Mouse (Mus musculus): ENCODE data around the gene Kbtbd4. TPM values are rescaled to one million over a fixed set of nuclear protein-coding genes. Genes with fewer than 3 reads are reported as not detected.

The Kbtbd4 gene
- total and polyA plus RNA-seq, 3 experiments: 19.5 to 21.7 (median 20.5) TPM

DNA sequence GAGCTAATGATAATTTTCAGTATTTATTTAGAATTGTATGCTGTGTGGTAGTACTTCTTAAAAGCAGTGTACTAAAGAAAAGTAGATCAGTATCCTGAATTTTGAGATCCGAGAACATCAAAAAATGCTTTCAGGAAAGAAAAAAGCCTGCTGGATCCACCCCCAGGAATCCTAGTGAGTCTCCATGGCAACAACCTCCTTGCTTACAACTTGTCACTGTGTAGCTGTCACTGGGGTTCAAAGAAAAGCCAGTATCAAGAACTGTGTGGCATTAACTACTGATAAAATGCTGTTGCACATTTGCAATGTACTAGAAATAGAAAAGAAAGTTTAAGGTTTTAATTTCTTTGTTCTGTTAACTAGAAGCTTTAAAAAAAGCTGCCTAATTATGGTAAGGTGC is 51.5 kb downstream of the Kbtbd4 start:
- dilution Hi-C loops (cut with MboI; ENCODE audit: extremely low pct_ligation_motif_present, extremely low pct_unique_long_range_greater_than_20kb, low sequenced_read_pairs) (no loop called here), in situ Hi-C loops (cut with MboI; ENCODE audit: low pct_ligation_motif_present, low pct_unique_long_range_greater_than_20kb, low sequenced_read_pairs) (no loop called here)
- Histone ChIP-seq H3K27me3 (replicated peaks) (no peaks in the 10 kb centered on the region), H3K4me3 (replicated peaks in 1 of 3; ENCODE audit: low read depth in 2 of 3, low read length in 2 of 3, poor library complexity in 1 of 3) (no peak overlapping the region), H3K36me3 (replicated peaks in 1 of 2; ENCODE audit: control insufficient read depth in 1 of 2, insufficient read depth in 1 of 2, low read length in 1 of 2) (peaks cover 2 to 49% of the 10 kb centered on the region in 2 experiments), H3K4me1 (ENCODE audit: control insufficient read depth in 1 of 2, insufficient read depth in 2 of 2) (no peaks in the 10 kb centered on the region; a peak in 1 of 4 replicates), H3K9ac (ENCODE audit: insufficient read depth, low read depth) (no peak overlapping the region), H3K27ac (ENCODE audit: insufficient read depth, low read depth) (no peak overlapping the region), H3K4me2 (ENCODE audit: insufficient read depth, low read depth, poor library complexity, severe bottlenecking) (no peak overlapping the region), H3K79me2 (replicated peaks; ENCODE audit: control insufficient read depth, extremely low read depth, insufficient read depth, poor library complexity, severe bottlenecking) (peaks cover 68% of the 10 kb centered on the region), H3K9me3 (replicated peaks; ENCODE audit: low read length) (no peaks in the 10 kb centered on the region)
- no peak for DNase-seq (ENCODE audit: extremely low read depth)
- TF ChIP-seq BHLHE40 (IDR thresholded peaks at IDR 0.05; ENCODE audit: low read depth, low read length) (no peak), MEF2A (IDR thresholded peaks at IDR 0.05; ENCODE audit: borderline replicate concordance, low read depth, low read length) (no peak), USF1 (IDR thresholded peaks at IDR 0.05; ENCODE audit: low read depth, low read length) (no peak), TCF12 (IDR thresholded peaks at IDR 0.05; ENCODE audit: low read depth, low read length) (no peak), ZC3H11A (IDR thresholded peaks at IDR 0.05; ENCODE audit: low read depth, low read length) (no peak), JUN (IDR thresholded peaks at IDR 0.05; ENCODE audit: insufficient read depth, low read depth, low read length) (no peak), NRF1 (IDR thresholded peaks at IDR 0.05; ENCODE audit: low read depth, low read length) (no peak), MAZ (IDR thresholded peaks at IDR 0.05; ENCODE audit: low read depth, low read length) (no peak), CTCF (conservative IDR thresholded peaks at IDR 0.05 in 1 of 2, IDR thresholded peaks at IDR 0.05 in 1 of 2; ENCODE audit: low read depth in 2 of 2, low read length in 2 of 2) (no peak), EP300 (IDR thresholded peaks at IDR 0.05; ENCODE audit: low read length) (no peak), NELFE (IDR thresholded peaks at IDR 0.05; ENCODE audit: low read depth, low read length) (no peak)

- Histone ChIP-seq H3K36me3 (replicated peaks in 1 of 2; ENCODE audit: control insufficient read depth in 1 of 2, insufficient read depth in 1 of 2, low read length in 1 of 2) (peaks cover 0 to 44% of the 10 kb centered on the region in 2 experiments), H3K4me3 (replicated peaks in 1 of 3; ENCODE audit: low read depth in 2 of 3, low read length in 2 of 3, poor library complexity in 1 of 3) (no peak overlapping the region), H3K4me2 (ENCODE audit: insufficient read depth, low read depth, poor library complexity, severe bottlenecking) (no peak overlapping the region), H3K27me3 (replicated peaks) (no peaks in the 10 kb centered on the region), H3K9me3 (replicated peaks; ENCODE audit: low read length) (no peaks in the 10 kb centered on the region), H3K79me2 (replicated peaks; ENCODE audit: control insufficient read depth, extremely low read depth, insufficient read depth, poor library complexity, severe bottlenecking) (peaks cover 68% of the 10 kb centered on the region), H3K4me1 (ENCODE audit: control insufficient read depth in 1 of 2, insufficient read depth in 2 of 2) (no peaks in the 10 kb centered on the region; a peak in 1 of 4 replicates), H3K27ac (ENCODE audit: insufficient read depth, low read depth) (no peak overlapping the region), H3K9ac (ENCODE audit: insufficient read depth, low read depth) (no peak overlapping the region)
- TF ChIP-seq MAZ (IDR thresholded peaks at IDR 0.05; ENCODE audit: low read depth, low read length): no peak
- TF ChIP-seq HCFC1 (IDR thresholded peaks at IDR 0.05; ENCODE audit: low read depth, low read length): no peak
- no peak for TF ChIP-seq JUN (IDR thresholded peaks at IDR 0.05; ENCODE audit: insufficient read depth, low read depth, low read length)
- TF ChIP-seq SIN3A (IDR thresholded peaks at IDR 0.05; ENCODE audit: low read length): no peak
- no peak for TF ChIP-seq POLR2A (IDR thresholded peaks at IDR 0.05; ENCODE audit: low read depth, low read length)
- TF ChIP-seq MXI1 (IDR thresholded peaks at IDR 0.05; ENCODE audit: low read depth, low read length): no peak
- TF ChIP-seq RCOR1 (conservative IDR thresholded peaks at IDR 0.05; ENCODE audit: low read depth, low read length): no peak
- TF ChIP-seq UBTF (IDR thresholded peaks at IDR 0.05; ENCODE audit: low read depth, low read length): no peak
- no peak for TF ChIP-seq MEF2A (IDR thresholded peaks at IDR 0.05; ENCODE audit: borderline replicate concordance, low read depth, low read length)
- TF ChIP-seq PAX5 (IDR thresholded peaks at IDR 0.05; ENCODE audit: low read length): no peak
- TF ChIP-seq JUND (conservative IDR thresholded peaks at IDR 0.05; ENCODE audit: low read depth, low read length): no peak
- no peak for DNase-seq (ENCODE audit: extremely low read depth)
- in situ Hi-C loops (cut with MboI; ENCODE audit: low pct_ligation_motif_present, low pct_unique_long_range_greater_than_20kb, low sequenced_read_pairs) (no loop called here), dilution Hi-C loops (cut with MboI; ENCODE audit: extremely low pct_ligation_motif_present, extremely low pct_unique_long_range_greater_than_20kb, low sequenced_read_pairs) (no loop called here)
These were observed 54.3 kb downstream of the Kbtbd4 start for GRCm38 (mm10) chr2:90958856-90959255.

Measured in CH12.LX (cell line).